Mouse (Mus musculus): Measurements from ENCODE around the gene Rfx2. TPM values are rescaled to one million over a fixed set of nuclear protein-coding genes. Genes with fewer than 3 reads are reported as not detected.

Gene Rfx2
- 0.70 and 0.86 TPM in 2 replicates for polyA plus RNA-seq (2011; ENCODE audit: insufficient read length, low read depth, missing spikeins)

DNA sequence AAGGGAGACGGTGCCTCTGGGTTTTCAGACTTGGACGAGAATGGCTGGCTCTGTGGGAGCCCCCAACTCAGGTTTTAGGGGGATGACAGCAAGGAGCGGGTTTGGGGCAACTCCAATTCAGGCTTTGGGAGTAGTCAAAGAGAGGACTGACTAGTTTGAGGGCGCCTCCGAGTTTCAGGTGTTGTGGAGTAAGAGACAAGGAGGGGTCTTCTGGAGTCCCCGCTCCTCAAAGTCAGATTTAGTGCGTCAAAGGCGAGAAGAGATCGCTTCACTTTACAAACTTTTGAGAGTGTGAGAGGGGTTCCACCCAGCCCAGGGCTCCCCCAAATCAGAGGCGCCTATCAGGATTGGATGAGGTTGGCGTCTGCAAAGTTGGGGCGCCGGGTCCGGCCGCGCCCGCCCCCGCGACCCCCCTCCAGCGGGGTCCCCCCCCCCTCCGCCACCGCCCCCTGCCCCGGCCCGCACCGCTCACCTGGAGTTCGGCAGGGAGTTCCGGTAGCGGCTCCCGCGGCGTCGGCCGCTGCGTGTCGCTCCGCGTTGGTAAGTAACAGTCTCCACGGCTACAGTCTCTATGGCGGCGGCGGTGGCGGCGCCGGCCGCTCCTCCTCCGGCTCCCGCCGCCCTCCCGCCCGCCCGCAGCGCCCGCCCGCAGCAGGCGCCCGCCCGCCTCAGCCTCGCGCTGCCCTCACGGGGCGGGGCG lies at the start of gene Rfx2:
Rfx2 (minus strand) TSS at position 603 of the 700 bp plus-strand sequence.
- TF ChIP-seq POLR2A (IDR thresholded peaks at IDR 0.05; ENCODE audit: low read depth, low read length): no peak
- TF ChIP-seq CTCF (IDR thresholded peaks at IDR 0.05; ENCODE audit: borderline replicate concordance, insufficient read depth, low read length): no peak
- no peak within 1 kb of the TSS for H3K27ac ChIP-seq (ENCODE audit: insufficient read depth, low read length)
- peak within 1 kb of the TSS; percentile 42 for H3K4me3 ChIP-seq (ENCODE audit: insufficient read depth, low read length)
- no peaks in the 10 kb centered on the region for H3K4me1 ChIP-seq (ENCODE audit: control insufficient read depth, insufficient read depth, low read length)

DNA sequence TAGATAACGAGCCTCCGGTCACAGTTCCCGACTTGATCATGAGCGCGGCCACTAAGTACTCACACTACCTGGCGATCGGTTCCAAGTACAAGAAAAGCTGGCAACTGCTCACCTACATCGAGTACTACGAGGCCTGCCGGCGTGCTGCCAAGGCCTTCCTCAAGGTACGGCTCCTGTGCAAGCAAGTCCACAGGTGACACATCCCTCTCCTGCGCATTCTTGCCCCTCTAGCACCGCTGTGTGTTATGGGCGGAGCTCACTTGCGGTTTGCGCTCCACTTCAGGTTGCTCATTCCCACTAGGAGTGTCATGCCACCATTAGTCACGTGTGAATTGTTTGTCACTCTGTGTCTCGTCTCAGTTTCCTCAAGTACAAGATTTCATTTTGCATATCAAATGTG lies 46.6 kb upstream of the Rfx2 start:
- Histone ChIP-seq H3K27ac (ENCODE audit: insufficient read depth, low read length) (no peak overlapping the region), H3K4me3 (ENCODE audit: insufficient read depth, low read length) (no peak overlapping the region), H3K4me1 (ENCODE audit: control insufficient read depth, insufficient read depth, low read length) (no peaks in the 10 kb centered on the region)
- no peak for TF ChIP-seq CTCF (IDR thresholded peaks at IDR 0.05; ENCODE audit: borderline replicate concordance, insufficient read depth, low read length)
- TF ChIP-seq POLR2A (IDR thresholded peaks at IDR 0.05; ENCODE audit: low read depth, low read length): no peak

DNA sequence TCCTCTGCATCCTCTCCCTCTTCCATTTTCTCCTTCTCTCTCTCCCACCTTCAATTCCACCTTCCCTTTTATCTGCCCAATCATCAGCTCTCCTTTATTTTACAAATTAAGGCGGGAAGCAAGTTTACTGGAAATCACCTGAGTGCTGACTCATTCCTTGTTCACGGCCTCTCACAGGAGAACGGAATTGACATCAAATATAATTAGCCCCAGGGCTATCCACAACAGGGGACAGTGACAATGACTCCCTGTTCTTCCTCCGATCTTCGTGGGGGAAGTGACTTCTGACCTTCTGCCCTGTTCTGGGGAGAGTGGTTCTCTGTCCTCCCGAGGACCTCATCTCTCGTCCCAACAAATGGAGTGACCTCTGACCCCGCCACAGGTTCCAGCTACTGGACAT lies 46.2 kb upstream of the Rfx2 start:
- Histone ChIP-seq H3K4me1 (ENCODE audit: control insufficient read depth, insufficient read depth, low read length) (no peaks in the 10 kb centered on the region), H3K4me3 (ENCODE audit: insufficient read depth, low read length) (no peak overlapping the region), H3K27ac (ENCODE audit: insufficient read depth, low read length) (no peak overlapping the region)
- TF ChIP-seq POLR2A (IDR thresholded peaks at IDR 0.05; ENCODE audit: low read depth, low read length): no peak
- no peak for TF ChIP-seq CTCF (IDR thresholded peaks at IDR 0.05; ENCODE audit: borderline replicate concordance, insufficient read depth, low read length)

DNA sequence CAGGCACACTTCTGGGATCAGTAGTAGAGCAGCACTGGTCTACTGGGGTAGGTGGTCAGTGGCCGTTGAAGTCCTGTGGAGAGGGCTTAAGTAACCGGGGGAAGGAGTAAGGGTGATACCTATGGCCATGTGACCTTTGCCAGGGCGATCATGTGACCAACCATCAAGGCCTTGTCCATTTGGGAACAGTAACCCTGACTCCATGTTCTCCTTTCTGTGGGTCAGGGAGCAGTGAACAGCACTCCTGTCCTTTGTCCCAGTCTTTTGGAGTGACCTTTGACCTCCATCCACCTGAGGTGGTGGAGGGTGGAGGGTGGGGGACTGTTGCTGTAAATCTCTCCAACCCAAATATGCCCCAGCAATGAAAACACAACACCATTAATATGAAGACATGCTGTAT lies 45.7 kb upstream of the Rfx2 start:
- Histone ChIP-seq H3K27ac (ENCODE audit: insufficient read depth, low read length) (no peak overlapping the region), H3K4me3 (ENCODE audit: insufficient read depth, low read length) (no peak overlapping the region), H3K4me1 (ENCODE audit: control insufficient read depth, insufficient read depth, low read length) (no peaks in the 10 kb centered on the region)
- TF ChIP-seq POLR2A (IDR thresholded peaks at IDR 0.05; ENCODE audit: low read depth, low read length) (no peak), CTCF (IDR thresholded peaks at IDR 0.05; ENCODE audit: borderline replicate concordance, insufficient read depth, low read length) (no peak)

DNA sequence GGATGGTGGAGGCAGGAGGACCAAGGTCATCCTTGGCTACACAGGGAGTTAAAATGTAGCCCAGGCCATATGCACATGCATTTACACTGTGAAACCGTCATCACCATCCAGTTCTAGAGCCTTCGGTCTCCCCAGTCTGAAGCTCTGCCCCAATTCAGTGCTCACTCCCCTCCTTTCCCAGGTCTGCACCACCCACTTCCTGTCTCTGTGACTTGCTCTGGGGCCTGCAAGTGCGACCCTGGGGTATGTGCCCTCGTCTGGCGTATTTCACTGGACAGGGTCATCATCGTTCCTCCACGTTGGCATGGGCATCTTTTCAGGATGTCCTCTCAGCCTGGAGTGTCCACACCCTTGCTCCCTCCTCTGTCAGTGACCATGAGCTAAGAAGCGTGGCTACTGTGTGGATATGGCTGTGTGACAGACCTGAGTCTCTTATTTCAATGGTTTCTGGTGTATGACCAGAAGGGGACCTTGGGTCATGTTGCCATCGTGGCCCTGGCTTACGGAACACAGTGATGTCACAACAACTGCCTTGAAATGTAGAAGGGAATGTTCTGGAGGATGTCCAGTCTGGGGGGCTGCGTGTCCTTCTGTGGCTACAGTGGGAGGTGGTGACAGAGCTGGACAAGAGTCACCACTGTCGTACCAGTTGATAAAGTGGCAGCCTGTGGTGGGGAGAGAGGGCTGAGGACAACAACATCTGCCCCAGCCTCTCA lies 44.3 kb upstream of the Rfx2 start, which contains the start of gene 1700061G19Rik:
1700061G19Rik (plus strand) TSS at position 542 of the 716 bp plus-strand sequence.
- Histone ChIP-seq H3K4me3 (ENCODE audit: insufficient read depth, low read length) (no peak within 1 kb of the TSS), H3K27ac (ENCODE audit: insufficient read depth, low read length) (no peak within 1 kb of the TSS), H3K4me1 (ENCODE audit: control insufficient read depth, insufficient read depth, low read length) (no peaks in the 10 kb centered on the region)
- TF ChIP-seq POLR2A (IDR thresholded peaks at IDR 0.05; ENCODE audit: low read depth, low read length) (no peak), CTCF (IDR thresholded peaks at IDR 0.05; ENCODE audit: borderline replicate concordance, insufficient read depth, low read length) (no peak)

DNA sequence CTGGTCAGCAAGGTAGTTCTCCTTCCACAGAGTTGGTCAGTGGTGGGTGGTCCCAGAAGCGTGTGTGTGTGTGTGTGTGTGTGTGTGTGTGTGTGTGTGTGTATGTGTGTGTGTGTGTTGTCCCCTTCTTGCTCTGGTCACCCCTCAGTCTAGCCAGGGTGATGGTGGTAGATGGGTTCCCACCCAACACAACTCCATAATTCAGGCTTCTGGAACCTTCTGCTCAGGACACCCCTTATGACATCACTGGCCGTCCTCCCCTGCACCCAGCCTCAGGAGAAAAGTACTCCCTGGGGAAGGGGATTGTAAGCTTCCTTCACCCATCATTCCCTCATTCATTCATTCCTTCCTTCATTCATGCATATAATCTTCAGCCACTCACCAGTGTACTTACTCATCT lies 43.4 kb upstream of the Rfx2 start, which contains the start of gene Acsbg2:
Acsbg2 (minus strand) TSS at position 211 of the 400 bp plus-strand sequence.
- no peak for TF ChIP-seq POLR2A (IDR thresholded peaks at IDR 0.05; ENCODE audit: low read depth, low read length)
- TF ChIP-seq CTCF (IDR thresholded peaks at IDR 0.05; ENCODE audit: borderline replicate concordance, insufficient read depth, low read length): no peak

DNA sequence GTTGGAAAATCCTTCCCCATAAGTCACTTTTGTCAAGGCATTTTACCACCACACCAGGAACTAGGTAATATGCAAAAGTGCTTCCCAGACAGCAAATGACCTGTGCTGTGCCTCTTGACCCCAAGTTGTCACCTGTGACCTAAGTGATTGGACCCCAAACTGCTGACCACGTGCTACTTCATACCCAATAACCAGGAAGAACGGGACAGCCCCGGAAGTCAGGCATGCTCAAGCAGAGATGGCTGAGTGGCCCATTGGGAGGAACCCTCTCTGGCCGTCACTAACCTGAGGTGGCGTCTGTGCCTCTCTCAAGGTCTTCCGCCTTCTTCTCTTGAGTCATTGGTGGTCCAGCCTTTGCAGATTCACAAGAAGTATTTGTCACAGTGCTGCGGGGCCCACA lies 41.7 kb upstream of the Rfx2 start:
- Histone ChIP-seq H3K27ac (ENCODE audit: insufficient read depth, low read length) (no peak overlapping the region), H3K4me1 (ENCODE audit: control insufficient read depth, insufficient read depth, low read length) (no peaks in the 10 kb centered on the region), H3K4me3 (ENCODE audit: insufficient read depth, low read length) (no peak overlapping the region)
- no peak for TF ChIP-seq POLR2A (IDR thresholded peaks at IDR 0.05; ENCODE audit: low read depth, low read length)
- TF ChIP-seq CTCF (IDR thresholded peaks at IDR 0.05; ENCODE audit: borderline replicate concordance, insufficient read depth, low read length): no peak

More for the DNA sequence above, 43.4 kb upstream of the Rfx2 start, which contains the start of gene Acsbg2:
- no peak within 1 kb of the TSS for H3K4me3 ChIP-seq (ENCODE audit: insufficient read depth, low read length)
- H3K4me1 ChIP-seq (ENCODE audit: control insufficient read depth, insufficient read depth, low read length): no peaks in the 10 kb centered on the region
- H3K27ac ChIP-seq (ENCODE audit: insufficient read depth, low read length): no peak within 1 kb of the TSS

DNA sequence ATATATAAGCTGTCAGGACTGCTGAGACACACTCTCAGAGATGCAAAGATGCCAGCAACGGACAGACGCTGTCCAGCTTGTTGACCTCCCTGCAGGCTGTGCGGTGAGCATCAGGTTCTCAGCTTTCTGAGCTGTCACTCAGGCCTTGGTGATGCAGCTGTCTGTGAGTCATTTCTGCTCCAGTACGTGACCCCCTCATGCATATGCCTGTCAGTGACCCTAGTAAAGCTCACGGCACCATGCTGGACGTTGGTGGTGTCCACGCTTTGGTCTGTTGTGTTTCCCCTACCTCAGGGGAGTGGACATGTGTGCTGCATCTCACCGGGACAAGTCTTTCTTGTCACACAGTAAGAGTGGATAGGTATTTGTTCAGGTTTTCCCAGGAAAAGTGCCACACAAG lies 41.0 kb upstream of the Rfx2 start:
- TF ChIP-seq CTCF (IDR thresholded peaks at IDR 0.05; ENCODE audit: borderline replicate concordance, insufficient read depth, low read length): no peak
- no peak for TF ChIP-seq POLR2A (IDR thresholded peaks at IDR 0.05; ENCODE audit: low read depth, low read length)

DNA sequence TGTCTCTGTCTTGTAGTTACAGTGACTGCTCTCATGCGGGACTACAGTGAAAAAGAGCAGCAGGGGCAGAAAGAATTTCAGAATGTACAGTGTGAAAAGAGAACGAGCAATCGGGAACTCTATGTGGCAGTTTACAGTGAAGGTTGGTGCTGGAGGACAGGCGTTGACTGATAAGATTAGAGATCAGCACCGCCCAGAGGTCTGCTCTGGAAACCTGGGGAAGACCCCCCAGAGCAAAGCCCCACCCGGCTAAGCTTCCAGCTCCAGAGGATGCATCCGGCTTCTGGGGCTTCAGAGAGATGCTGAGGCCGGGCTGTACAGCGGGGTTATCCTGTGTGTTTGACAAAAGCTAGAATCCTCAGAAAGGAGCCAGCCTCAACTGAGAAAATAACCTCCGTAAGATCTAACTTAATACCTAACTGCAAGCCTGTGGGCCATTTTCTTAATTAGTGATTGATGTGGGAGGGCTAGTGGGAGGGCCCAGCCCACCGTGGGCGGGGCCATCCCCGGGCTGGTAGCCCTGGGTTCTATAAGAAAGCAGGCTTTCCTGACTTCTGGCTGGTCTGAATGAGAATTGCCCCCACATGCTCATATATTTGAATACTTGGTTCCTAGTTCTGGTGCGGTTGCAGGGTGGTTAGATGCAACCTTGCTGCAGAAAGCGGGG lies 39.6 kb upstream of the Rfx2 start:
- no peaks in the 10 kb centered on the region for H3K4me1 ChIP-seq (ENCODE audit: control insufficient read depth, insufficient read depth, low read length)
- TF ChIP-seq CTCF (IDR thresholded peaks at IDR 0.05; ENCODE audit: borderline replicate concordance, insufficient read depth, low read length): no peak
- TF ChIP-seq POLR2A (IDR thresholded peaks at IDR 0.05; ENCODE audit: low read depth, low read length): no peak
- no peak overlapping the region for H3K27ac ChIP-seq (ENCODE audit: insufficient read depth, low read length)
- H3K4me3 ChIP-seq (ENCODE audit: insufficient read depth, low read length): no peak overlapping the region

More for the DNA sequence above, 41.0 kb upstream of the Rfx2 start:
- no peak overlapping the region for H3K4me3 ChIP-seq (ENCODE audit: insufficient read depth, low read length)
- no peaks in the 10 kb centered on the region for H3K4me1 ChIP-seq (ENCODE audit: control insufficient read depth, insufficient read depth, low read length)
- no peak overlapping the region for H3K27ac ChIP-seq (ENCODE audit: insufficient read depth, low read length)
